Mouse (Mus musculus) liver, embryonic 14.5 days (tissue): ENCODE measurements around the gene Ints5.
"Not testable (repeated sequence)": the region's sequence is repeated elsewhere in the genome, so short reads cannot be mapped to it uniquely, and the experiment has no call there.

Experiments used
- CTCF ChIP-seq: IDR thresholded peaks from 2 replicates; pipeline ENCODE4 v1.5.1; 2016; ENCODE audit warnings: antibody characterized with exemption, low read depth, control low read depth
- EP300 ChIP-seq: IDR thresholded peaks from 2 replicates; pipeline ENCODE4 v1.6.1; 2016; ENCODE audit warnings: antibody characterized with exemption, low read depth

- not testable (repeated sequence) for TF ChIP-seq CTCF, EP300
These were observed 4.5 kb downstream of the Ints5 start for GRCm38 (mm10) chr19:8897211-8897864.
